14 mouse cellular contexts compared by ENCODE assay signal in genomic region chr2:131128636-131129157, GRCm38 (mm10). TPM values are rescaled to one million over a fixed set of nuclear protein-coding genes. Genes with fewer than 3 reads are reported as not detected.
DNase-seq lines count a peak whose midpoint lies in the region; ATAC-seq and TF ChIP-seq lines count a peak whose summit lies in the region.
"Had no signal": no experiment of that assay in that cellular context is flagged by ENCODE, and none has a peak within 500 bp of the region (broad histone marks: within the 10 kb centered on the region; RNA-seq: fewer than 3 reads in every experiment).

No protein-coding gene starts in this region.

- no peaks in the 10 kb centered on the region for H3K9me3 ChIP-seq in heart, embryonic 11.5 days (replicated peaks; ENCODE audit: control insufficient read depth, low read length)
- no peaks in the 10 kb centered on the region for H3K9me3 ChIP-seq in midbrain, postnatal 0 days (ENCODE audit: low read length)
- no peaks in the 10 kb centered on the region for H3K9me3 ChIP-seq in midbrain, embryonic 15.5 days
- no peaks in the 10 kb centered on the region for H3K9me3 ChIP-seq in intestine, embryonic 14.5 days (ENCODE audit: control insufficient read depth, low read length)
- H3K9me3 ChIP-seq in neural tube, embryonic 15.5 days (replicated peaks), result no peaks in the 10 kb centered on the region
- H3K9me3 ChIP-seq: megakaryocyte, embryonic 14.5 days had no signal

- WGBS in heart, embryonic 11.5 days (ENCODE audit: insufficient replicate concordance), result 78% methylated on average over 3 of the region's 3 CpGs
- 73% methylated on average over 3 of the region's 3 CpGs for WGBS in midbrain, postnatal 0 days
- WGBS in midbrain, embryonic 15.5 days, result 84% methylated on average over 3 of the region's 3 CpGs
- 75% methylated on average over 3 of the region's 3 CpGs for WGBS in intestine, embryonic 14.5 days
- WGBS in neural tube, embryonic 15.5 days, result 82% methylated on average over 3 of the region's 3 CpGs

- H3K27ac ChIP-seq in heart, embryonic 11.5 days (ENCODE audit: low read depth, low read length), result no peak overlapping the region; the same call in 1 of the 2 replicates
- H3K27ac ChIP-seq in midbrain, postnatal 0 days (ENCODE audit: low read depth, low read length), result no peak overlapping the region
- H3K27ac ChIP-seq in midbrain, embryonic 15.5 days, result no peak overlapping the region
- no peak overlapping the region for H3K27ac ChIP-seq in intestine, embryonic 14.5 days (ENCODE audit: low read depth)
- H3K27ac ChIP-seq in neural tube, embryonic 15.5 days (replicated peaks), result no peak overlapping the region

- intact Hi-C loops in heart, postnatal 36 days (cut with DNase I), result no loop called here

- no peak for TF ChIP-seq CTCF in midbrain, postnatal 0 days (IDR thresholded peaks at IDR 0.05)

- H3K27me3 ChIP-seq in heart, embryonic 11.5 days (ENCODE audit: control insufficient read depth, insufficient read depth, low read length), result peaks cover 3% of the 10 kb centered on the region; the same call in 1 of the 2 replicates
- H3K27me3 ChIP-seq in midbrain, postnatal 0 days (ENCODE audit: insufficient read depth, low read length), result no peaks in the 10 kb centered on the region
- H3K27me3 ChIP-seq in midbrain, embryonic 15.5 days (replicated peaks), result no peaks in the 10 kb centered on the region
- no peaks in the 10 kb centered on the region for H3K27me3 ChIP-seq in intestine, embryonic 14.5 days (replicated peaks; ENCODE audit: control insufficient read depth, insufficient read depth, low read length)
- 0 out of 2 replicates have a peak, but pooled peaks cover 3% of the 10 kb centered on the region for H3K27me3 ChIP-seq in neural tube, embryonic 15.5 days (replicated peaks)

- H3K4me3 ChIP-seq in heart, embryonic 11.5 days (ENCODE audit: low read depth, low read length), result peak overlapping the region; percentile 70
- no peak overlapping the region for H3K4me3 ChIP-seq in midbrain, postnatal 0 days (ENCODE audit: low read depth, low read length)
- no peak overlapping the region for H3K4me3 ChIP-seq in midbrain, embryonic 15.5 days
- H3K4me3 ChIP-seq in intestine, embryonic 14.5 days (ENCODE audit: low read depth, low read length), result no peak overlapping the region
- peak overlapping the region; percentile 44; the same call in 1 of the 2 replicates for H3K4me3 ChIP-seq in neural tube, embryonic 15.5 days (replicated peaks)

- H3K36me3 ChIP-seq in heart, embryonic 11.5 days (ENCODE audit: control insufficient read depth, insufficient read depth, low read length), result no peaks in the 10 kb centered on the region
- H3K36me3 ChIP-seq in midbrain, postnatal 0 days (ENCODE audit: insufficient read depth, low read length), result no peaks in the 10 kb centered on the region
- H3K36me3 ChIP-seq in midbrain, embryonic 15.5 days (replicated peaks), result no peaks in the 10 kb centered on the region
- H3K36me3 ChIP-seq in intestine, embryonic 14.5 days (ENCODE audit: control insufficient read depth, insufficient read depth, low read length), result 0 out of 2 replicates have a peak, but pooled peaks cover 2% of the 10 kb centered on the region
- no peaks in the 10 kb centered on the region for H3K36me3 ChIP-seq in neural tube, embryonic 15.5 days

- H3K9ac ChIP-seq in heart, embryonic 11.5 days (ENCODE audit: low read depth, low read length), result peak overlapping the region; percentile 85; the same call in 1 of the 2 replicates
- no peak overlapping the region for H3K9ac ChIP-seq in midbrain, postnatal 0 days (replicated peaks; ENCODE audit: low read length, poor library complexity, severe bottlenecking)
- no peak overlapping the region for H3K9ac ChIP-seq in midbrain, embryonic 15.5 days
- H3K9ac ChIP-seq in intestine, embryonic 14.5 days (ENCODE audit: low read length), result no peak overlapping the region
- no peak overlapping the region for H3K9ac ChIP-seq in neural tube, embryonic 15.5 days (replicated peaks)

- peak overlapping the region; percentile 90 for H3K4me2 ChIP-seq in heart, embryonic 11.5 days
- H3K4me2 ChIP-seq in midbrain, postnatal 0 days (ENCODE audit: low read depth, low read length, poor library complexity, severe bottlenecking), result 0 out of 2 replicates have a peak overlapping the region, but pooled peaks have one; percentile 78
- no peak overlapping the region for H3K4me2 ChIP-seq in midbrain, embryonic 15.5 days
- H3K4me2 ChIP-seq in intestine, embryonic 14.5 days (ENCODE audit: low read length), result peak overlapping the region; percentile 64
- H3K4me2 ChIP-seq in neural tube, embryonic 15.5 days, result peak overlapping the region; percentile 78; the same call in 1 of the 2 replicates

- ATAC-seq in heart, embryonic 11.5 days (replicated peaks; ENCODE audit: insufficient number of reproducible peaks, low FRiP score, low TSS enrichment), result no peak
- ATAC-seq in midbrain, postnatal 0 days (ENCODE audit: low FRiP score), result no peak
- ATAC-seq in midbrain, embryonic 15.5 days (replicated peaks), result no peak
- ATAC-seq in intestine, embryonic 14.5 days (replicated peaks; ENCODE audit: low FRiP score, low TSS enrichment, low read depth), result no peak
- no peak for ATAC-seq in neural tube, embryonic 15.5 days (ENCODE audit: low FRiP score)
- ATAC-seq in granulocyte monocyte progenitor cell, adult 5-6 weeks (replicated peaks; ENCODE audit: poor library complexity, severe bottlenecking), result no peak
- ATAC-seq: CD4-positive, CD25-positive, alpha-beta regulatory T cell, adult 4 months had no signal

- H3K4me1 ChIP-seq in heart, embryonic 11.5 days (ENCODE audit: control insufficient read depth, insufficient read depth, low read length), result peaks cover 37% of the 10 kb centered on the region
- H3K4me1 ChIP-seq in midbrain, postnatal 0 days (ENCODE audit: insufficient read depth, low read length), result 0 out of 2 replicates have a peak, but pooled peaks cover 8% of the 10 kb centered on the region
- H3K4me1 ChIP-seq in midbrain, embryonic 15.5 days, result peaks cover 9% of the 10 kb centered on the region
- H3K4me1 ChIP-seq in intestine, embryonic 14.5 days (replicated peaks; ENCODE audit: control insufficient read depth, insufficient read depth, low read length), result peaks cover 16% of the 10 kb centered on the region
- H3K4me1 ChIP-seq in neural tube, embryonic 15.5 days, result peaks cover 15% of the 10 kb centered on the region

- no peak for DNase-seq in heart, postnatal 36 days
- DNase-seq in midbrain, postnatal 0 days (ENCODE audit: low spot score), result no peak
- DNase-seq in intestine, embryonic 14.5 days (ENCODE audit: low spot score), result no peak
- no peak for DNase-seq in thymus, postnatal 14 days
- DNase-seq: cerebellum, adult 11 months; kidney, adult 9 months; retina, postnatal 1 day had no signal

RNA-seq across cellular contexts. Expression of gene Hspa12b, which starts 1.6 kb away (rescaled TPM):
- polyA plus RNA-seq in heart, embryonic 11.5 days (2014; fragmentation: Nextera tagmentation; extraction: Ambion mirVana), result 5.6 and 6.3 TPM in 2 replicates
- 10 to 100 TPM; 32.1 to 44.1 TPM for total RNA-seq in heart, postnatal 36 days (2021)
- 10.1 and 11.1 TPM in 2 replicates for total RNA-seq in midbrain, postnatal 0 days (2014; rRNA removed)
- polyA plus RNA-seq in midbrain, postnatal 0 days (2015; fragmentation: Nextera tagmentation; extraction: Ambion mirVana), result 2.9 and 3.2 TPM in 2 replicates
- 4.4 and 4.6 TPM in 2 replicates for polyA plus RNA-seq in midbrain, embryonic 15.5 days (2015; fragmentation: Nextera tagmentation; extraction: Ambion mirVana)
- polyA plus RNA-seq in intestine, embryonic 14.5 days (2014; fragmentation: Nextera tagmentation; extraction: Ambion mirVana), result 5.4 and 6.8 TPM in 2 replicates
- 6.0 and 7.7 TPM in 2 replicates for polyA plus RNA-seq in neural tube, embryonic 15.5 days (2015; fragmentation: Nextera tagmentation; extraction: Ambion mirVana)
- total RNA-seq in granulocyte monocyte progenitor cell, adult 5-6 weeks (2014; fragmentation: Nextera tagmentation), result not detected in 2 replicates
- not detected in 2 replicates for total RNA-seq in granulocyte monocyte progenitor cell, adult 5-6 weeks (2017)
- polyA plus RNA-seq: CD4-positive, CD25-positive, alpha-beta regulatory T cell, adult 4 months had no signal

RNA-seq across cellular contexts. Expression of gene Gm11037, which starts 4.6 kb away (rescaled TPM):
- polyA plus RNA-seq in heart, embryonic 11.5 days (2014; fragmentation: Nextera tagmentation; extraction: Ambion mirVana), result not detected in 2 replicates
- total RNA-seq in heart, postnatal 36 days (2021), result not detected
- not detected in 2 replicates for total RNA-seq in midbrain, postnatal 0 days (2014; rRNA removed)
- not detected in 2 replicates for polyA plus RNA-seq in midbrain, postnatal 0 days (2015; fragmentation: Nextera tagmentation; extraction: Ambion mirVana)
- not detected in 2 replicates for polyA plus RNA-seq in midbrain, embryonic 15.5 days (2015; fragmentation: Nextera tagmentation; extraction: Ambion mirVana)
- not detected in 2 replicates for polyA plus RNA-seq in intestine, embryonic 14.5 days (2014; fragmentation: Nextera tagmentation; extraction: Ambion mirVana)
- polyA plus RNA-seq in neural tube, embryonic 15.5 days (2015; fragmentation: Nextera tagmentation; extraction: Ambion mirVana), result not detected in 2 replicates
- not detected in 2 replicates for total RNA-seq in granulocyte monocyte progenitor cell, adult 5-6 weeks (2014; fragmentation: Nextera tagmentation)
- total RNA-seq in granulocyte monocyte progenitor cell, adult 5-6 weeks (2017), result not detected in 2 replicates
- polyA plus RNA-seq: CD4-positive, CD25-positive, alpha-beta regulatory T cell, adult 4 months; forebrain, embryonic 11.5 days had no signal

RNA-seq across cellular contexts. Expression of gene 1700037H04Rik, which starts 31.2 kb away (rescaled TPM):
- 83.0 and 83.4 TPM in 2 replicates for polyA plus RNA-seq in heart, embryonic 11.5 days (2014; fragmentation: Nextera tagmentation; extraction: Ambion mirVana)
- total RNA-seq in heart, postnatal 36 days (2021), result 10 to 100 TPM in 1 of 2 experiments, 1 to 10 TPM in 1; 9.7 to 12.8 TPM
- total RNA-seq in midbrain, postnatal 0 days (2014; rRNA removed), result 44.8 and 89.5 TPM in 2 replicates
- 59.1 and 60.4 TPM in 2 replicates for polyA plus RNA-seq in midbrain, postnatal 0 days (2015; fragmentation: Nextera tagmentation; extraction: Ambion mirVana)
- 71.2 and 81.5 TPM in 2 replicates for polyA plus RNA-seq in midbrain, embryonic 15.5 days (2015; fragmentation: Nextera tagmentation; extraction: Ambion mirVana)
- 91.4 and 93.1 TPM in 2 replicates for polyA plus RNA-seq in intestine, embryonic 14.5 days (2014; fragmentation: Nextera tagmentation; extraction: Ambion mirVana)
- polyA plus RNA-seq in neural tube, embryonic 15.5 days (2015; fragmentation: Nextera tagmentation; extraction: Ambion mirVana), result 79.1 and 83.2 TPM in 2 replicates
- total RNA-seq in granulocyte monocyte progenitor cell, adult 5-6 weeks (2014; fragmentation: Nextera tagmentation), result 66.9 and 115 TPM in 2 replicates
- 30.3 and 40.6 TPM in 2 replicates for total RNA-seq in granulocyte monocyte progenitor cell, adult 5-6 weeks (2017)

RNA-seq across cellular contexts. Expression of gene Siglec1, which starts 42.1 kb away (rescaled TPM):
- 0.11 and 0.16 TPM in 2 replicates for polyA plus RNA-seq in heart, embryonic 11.5 days (2014; fragmentation: Nextera tagmentation; extraction: Ambion mirVana)
- 1 to 10 TPM; 1.9 to 4.6 TPM for total RNA-seq in heart, postnatal 36 days (2021)
- 1.4 and 1.9 TPM in 2 replicates for total RNA-seq in midbrain, postnatal 0 days (2014; rRNA removed)
- polyA plus RNA-seq in midbrain, postnatal 0 days (2015; fragmentation: Nextera tagmentation; extraction: Ambion mirVana), result 0.22 and 0.27 TPM in 2 replicates
- 0.27 and 0.59 TPM in 2 replicates for polyA plus RNA-seq in midbrain, embryonic 15.5 days (2015; fragmentation: Nextera tagmentation; extraction: Ambion mirVana)
- polyA plus RNA-seq in intestine, embryonic 14.5 days (2014; fragmentation: Nextera tagmentation; extraction: Ambion mirVana), result 0.30 and 0.41 TPM in 2 replicates
- 0.23 and 0.36 TPM in 2 replicates for polyA plus RNA-seq in neural tube, embryonic 15.5 days (2015; fragmentation: Nextera tagmentation; extraction: Ambion mirVana)
- total RNA-seq in granulocyte monocyte progenitor cell, adult 5-6 weeks (2014; fragmentation: Nextera tagmentation), result not detected in 2 replicates
- total RNA-seq in granulocyte monocyte progenitor cell, adult 5-6 weeks (2017), result not detected in 2 replicates
- polyA plus RNA-seq: CD4-positive, CD25-positive, alpha-beta regulatory T cell, adult 4 months had no signal

RNA-seq across cellular contexts. Expression of gene Cenpb, which starts 51.2 kb away (rescaled TPM):
- 4.1 and 4.6 TPM in 2 replicates for polyA plus RNA-seq in heart, embryonic 11.5 days (2014; fragmentation: Nextera tagmentation; extraction: Ambion mirVana)
- 10 to 100 TPM; 85.1 to 86.2 TPM for total RNA-seq in heart, postnatal 36 days (2021)
- total RNA-seq in midbrain, postnatal 0 days (2014; rRNA removed), result 98.2 and 103 TPM in 2 replicates
- 11.7 and 13.1 TPM in 2 replicates for polyA plus RNA-seq in midbrain, postnatal 0 days (2015; fragmentation: Nextera tagmentation; extraction: Ambion mirVana)
- 16.0 and 16.4 TPM in 2 replicates for polyA plus RNA-seq in midbrain, embryonic 15.5 days (2015; fragmentation: Nextera tagmentation; extraction: Ambion mirVana)
- polyA plus RNA-seq in intestine, embryonic 14.5 days (2014; fragmentation: Nextera tagmentation; extraction: Ambion mirVana), result 8.8 and 9.5 TPM in 2 replicates
- polyA plus RNA-seq in neural tube, embryonic 15.5 days (2015; fragmentation: Nextera tagmentation; extraction: Ambion mirVana), result 11.5 and 12.6 TPM in 2 replicates
- 14.3 and 24.3 TPM in 2 replicates for total RNA-seq in granulocyte monocyte progenitor cell, adult 5-6 weeks (2014; fragmentation: Nextera tagmentation)
- 16.1 and 18.6 TPM in 2 replicates for total RNA-seq in granulocyte monocyte progenitor cell, adult 5-6 weeks (2017)

Comparison
In these comparisons a context has a peak if more than half of its experiments do, and no peak if none do; other contexts are left out.
1. H3K4me3 ChIP-seq: peak in heart, embryonic 11.5 days (single experiment) and neural tube, embryonic 15.5 days (single experiment); none in midbrain, postnatal 0 days (single experiment), midbrain, embryonic 15.5 days (single experiment) and intestine, embryonic 14.5 days (single experiment).